Mouse (Mus musculus) embryo, embryonic 9.5 days (tissue): ENCODE results near the gene Bub1.

ENCODE experiments used
- DNase-seq: peaks from one replicate; pipeline ENCODE4 v3.0.0-alpha.2; 2017; ENCODE audit errors: extremely low spot score

Gene Bub1

GRCm38 (mm10) chr2:127775013-127775412 is 56.7 kb downstream of the Bub1 start:
- no peak for DNase-seq

GRCm38 (mm10) chr2:127774578-127774941 is 57.1 kb downstream of the Bub1 start:
- DNase-seq: no peak

GRCm38 (mm10) chr2:127773938-127774577 is 57.6 kb downstream of the Bub1 start:
- DNase-seq: no peak

GRCm38 (mm10) chr2:127761587-127761986 is 70.1 kb downstream of the Bub1 start:
- no peak for DNase-seq

GRCm38 (mm10) chr2:127760429-127761000 is 71.2 kb downstream of the Bub1 start:
- no peak for DNase-seq

GRCm38 (mm10) chr2:127760014-127760413 is 71.7 kb downstream of the Bub1 start:
- no peak for DNase-seq

GRCm38 (mm10) chr2:127759157-127759880 is 72.3 kb downstream of the Bub1 start:
- DNase-seq: no peak

- no peak for DNase-seq
These were observed 74.5 kb downstream of the Bub1 start for GRCm38 (mm10) chr2:127757171-127757570.

GRCm38 (mm10) chr2:127754113-127754512 is 77.6 kb downstream of the Bub1 start:
- no peak for DNase-seq

- no peak for DNase-seq
These were observed 79.6 kb downstream of the Bub1 start for GRCm38 (mm10) chr2:127751849-127752610.
